Mouse (Mus musculus) hindbrain, embryonic 13.5 days (tissue): Measurements from ENCODE around the gene Rhot2. TPM values are rescaled to one million over a fixed set of nuclear protein-coding genes. Genes with fewer than 3 reads are reported as not detected.

ENCODE experiments used
- ATAC-seq: fragments of 200-750 bp; cut with Nextera tagmentation; 2 replicates; pipeline ENCODE4 v1.8.0; 2017; ENCODE audit warnings: moderate TSS enrichment; ENCODE audit not compliant: low FRiP score
- H3K27ac ChIP-seq: fragments of 300-500 bp; sonication (generic); 2 replicates; pipeline ENCODE4 v1.5.1; 2015; ENCODE audit warnings: inconsistent platforms, mild to moderate bottlenecking, moderate library complexity
- H3K27me3 ChIP-seq: fragments of 300-500 bp; sonication (generic); 2 replicates; pipeline ENCODE4 v1.6.1; 2015; ENCODE audit warnings: mild to moderate bottlenecking, inconsistent platforms
- H3K36me3 ChIP-seq: fragments of 300-500 bp; sonication (generic); 2 replicates; pipeline ENCODE4 v1.6.1; 2015; ENCODE audit warnings: mild to moderate bottlenecking, inconsistent platforms
- H3K4me1 ChIP-seq: fragments of 300-500 bp; sonication (generic); replicated peaks from 2 replicates; pipeline ENCODE4 v1.6.1; 2015; ENCODE audit warnings: inconsistent platforms
- H3K4me2 ChIP-seq: fragments of 300-500 bp; sonication (generic); 2 replicates; pipeline ENCODE4 v1.6.1; 2015; ENCODE audit warnings: inconsistent platforms, mild to moderate bottlenecking, moderate library complexity
- H3K4me3 ChIP-seq: fragments of 300-500 bp; sonication (generic); 2 replicates; pipeline ENCODE4 v1.5.1; 2015; ENCODE audit warnings: mild to moderate bottlenecking, inconsistent platforms
- H3K9ac ChIP-seq: fragments of 300-500 bp; sonication (generic); 2 replicates; pipeline ENCODE4 v1.6.1; 2015; ENCODE audit warnings: mild to moderate bottlenecking, inconsistent platforms
- H3K9me3 ChIP-seq: fragments of 300-500 bp; sonication (generic); 2 replicates; pipeline ENCODE4 v1.6.1; 2016; ENCODE audit warnings: inconsistent platforms
- WGBS: fragments of 180-500 bp; shearing (Covaris S2); methylation state at CpG from one replicate; pipeline ENCODE4 v1.1.7; 2015; 5-methylcytosine and 5-hydroxymethylcytosine counted together
- polyA plus RNA-seq: library from polyadenylated mRNA; unstranded; fragments of >200 nt; fragmentation: Nextera tagmentation; extraction: Ambion mirVana; gene quantifications from 2 replicates; pipeline ENCODE4 v1.2.1, GENCODE M21; 2015

Rhot2 gene
- polyA plus RNA-seq, 1 experiment from 2014 or later = 14.5 TPM

DNA sequence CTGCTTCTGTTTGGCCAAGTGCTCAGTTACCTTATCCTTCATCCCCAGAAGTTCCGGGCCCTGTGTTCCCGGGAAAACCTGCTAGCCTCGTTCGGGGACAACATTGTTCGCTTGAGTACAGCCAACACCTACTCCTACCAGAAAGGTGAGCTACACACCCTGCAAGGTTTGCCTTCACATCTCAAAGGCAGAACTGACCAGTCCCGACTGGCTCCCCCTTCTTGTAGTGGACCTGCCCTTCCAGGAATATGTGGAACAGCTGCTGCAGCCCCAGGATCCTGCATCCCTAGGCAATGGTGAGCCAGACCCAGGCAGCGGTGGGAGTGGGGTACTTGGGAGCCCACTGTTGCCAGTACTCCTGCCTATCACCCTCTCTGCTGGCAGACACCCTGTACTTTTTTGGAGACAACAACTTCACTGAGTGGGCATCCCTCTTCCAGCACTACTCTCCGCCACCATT, 15.1 kb downstream of the Rhot2 start:
- WGBS = 40% methylated on average over 8 of the region's 8 CpGs
- peak overlapping the region; percentile 95 for H3K27ac ChIP-seq
- peak overlapping the region; percentile 67 for H3K4me3 ChIP-seq
- no peak for ATAC-seq
- H3K4me2 ChIP-seq = peak overlapping the region; percentile 92
- peak overlapping the region; percentile 89 for H3K9ac ChIP-seq
- no peaks in the 10 kb centered on the region for H3K9me3 ChIP-seq
- H3K36me3 ChIP-seq = peaks cover 51% of the 10 kb centered on the region
- H3K4me1 ChIP-seq = peaks cover 85% of the 10 kb centered on the region
- no peaks in the 10 kb centered on the region for H3K27me3 ChIP-seq

DNA sequence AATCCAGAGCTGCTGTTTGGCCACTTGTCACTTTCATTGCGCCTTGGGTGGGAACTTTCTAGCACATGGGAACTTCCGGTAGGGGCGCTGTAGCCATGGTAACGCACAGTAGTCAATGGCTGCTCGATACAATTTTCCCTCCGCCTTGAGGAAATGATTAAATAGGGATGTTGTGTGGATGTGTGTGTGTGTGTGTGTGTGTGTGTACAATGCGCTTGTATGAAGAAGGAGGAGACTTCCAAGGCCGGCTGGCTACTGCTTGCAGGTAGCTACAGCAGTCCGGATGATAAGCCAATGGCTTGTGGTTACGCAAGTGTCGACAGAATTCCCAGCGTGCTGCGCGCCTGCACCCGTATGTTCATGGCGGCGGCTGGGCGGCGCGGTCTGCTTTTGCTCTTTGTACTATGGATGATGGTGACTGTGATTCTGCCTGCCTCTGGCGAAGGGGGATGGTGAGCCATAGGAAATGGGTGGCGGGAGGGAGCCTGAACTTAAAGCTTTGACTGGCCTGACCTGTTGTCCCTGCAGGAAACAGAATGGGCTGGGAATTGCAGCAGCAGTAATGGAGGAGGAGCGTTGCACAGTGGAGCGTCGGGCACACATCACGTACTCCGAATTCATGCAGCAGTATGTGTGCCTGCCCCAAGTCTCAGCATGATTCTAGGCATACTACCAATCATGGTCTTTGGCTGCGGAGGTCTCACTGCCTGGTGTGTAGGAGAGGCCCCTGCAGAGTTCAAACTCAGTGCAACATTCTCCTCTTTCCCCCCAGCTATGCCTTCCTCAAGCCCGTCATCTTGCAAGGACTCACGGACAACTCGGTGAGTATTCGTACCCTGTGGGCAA, 15.7 kb downstream of the Rhot2 start, which contains the start of gene Jmjd8:
Gene Jmjd8 (plus strand): TSS at position 156 of the 846 bp plus-strand sequence.
- peak within 1 kb of the TSS; percentile 92 for H3K4me2 ChIP-seq
- 1% methylated on average over 32 of the region's 32 CpGs for WGBS

DNA sequence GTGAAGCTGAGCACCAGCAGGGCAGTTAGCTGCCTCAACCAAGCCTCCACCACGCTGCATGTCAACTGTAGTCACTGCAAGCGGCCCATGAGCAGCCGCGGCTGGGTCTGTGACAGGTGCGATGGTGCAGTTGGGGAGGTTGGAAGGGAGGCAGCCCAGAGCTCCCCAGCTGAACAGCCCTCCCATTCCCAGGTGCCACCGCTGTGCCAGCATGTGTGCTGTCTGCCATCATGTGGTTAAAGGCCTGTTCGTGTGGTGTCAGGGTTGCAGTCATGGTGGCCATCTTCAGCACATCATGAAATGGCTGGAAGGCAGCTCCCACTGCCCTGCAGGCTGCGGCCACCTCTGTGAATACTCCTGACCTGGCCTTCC, 16.4 kb downstream of the Rhot2 start:
- WGBS = 84% methylated on average over 8 of the region's 8 CpGs

More for the DNA sequence above, 15.7 kb downstream of the Rhot2 start, which contains the start of gene Jmjd8:
- Histone ChIP-seq H3K4me1 (peaks cover 85% of the 10 kb centered on the region), H3K27ac (peak within 1 kb of the TSS; percentile 95), H3K9ac (peak within 1 kb of the TSS; percentile 89), H3K9me3 (no peaks in the 10 kb centered on the region), H3K4me3 (peak within 1 kb of the TSS; percentile 67), H3K27me3 (no peaks in the 10 kb centered on the region), H3K36me3 (peaks cover 51% of the 10 kb centered on the region)
- peak; percentile 60 for ATAC-seq

DNA sequence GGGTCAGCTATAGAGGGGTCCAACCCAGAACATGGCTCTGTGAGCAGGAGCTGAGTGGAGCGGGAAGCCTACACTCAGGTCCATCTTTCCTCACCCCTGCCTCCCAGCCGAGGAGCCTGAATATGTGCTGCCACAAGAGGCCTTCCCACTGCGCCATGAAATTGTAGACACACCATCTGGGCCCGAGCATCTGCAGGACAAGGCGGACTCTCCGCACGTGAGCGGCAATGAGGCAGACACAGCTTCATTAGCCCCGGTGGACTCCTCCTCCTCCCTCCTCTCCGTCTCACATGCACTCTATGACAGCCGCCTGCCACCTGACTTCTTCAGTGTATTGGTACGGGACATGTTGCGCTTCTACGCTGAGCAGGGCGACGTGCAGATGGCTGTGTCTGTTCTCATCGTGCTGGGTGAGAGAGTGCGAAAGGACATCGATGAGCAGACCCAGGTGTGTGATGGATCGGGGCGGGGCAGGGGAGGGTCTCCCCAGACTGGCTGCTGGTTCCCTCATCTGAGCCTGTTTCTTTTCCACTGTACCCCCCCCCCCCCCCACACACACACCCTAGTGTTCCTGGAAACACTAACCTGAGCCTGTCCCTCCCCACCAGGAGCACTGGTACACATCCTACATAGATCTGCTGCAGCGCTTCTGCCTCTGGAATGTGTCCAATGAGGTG, 17.0 kb downstream of the Rhot2 start:
- Histone ChIP-seq H3K36me3 (peaks cover 51% of the 10 kb centered on the region), H3K9me3 (no peaks in the 10 kb centered on the region), H3K4me2 (peak overlapping the region; percentile 92; the same call in 1 of the 2 replicates), H3K4me3 (no peak overlapping the region), H3K9ac (peak overlapping the region; percentile 89), H3K27me3 (no peaks in the 10 kb centered on the region), H3K4me1 (peaks cover 85% of the 10 kb centered on the region), H3K27ac (no peak overlapping the region; the same call in 1 of the 2 replicates)
- ATAC-seq = no peak
- 87% methylated on average over 22 of the region's 22 CpGs for WGBS

More for the DNA sequence above, 16.4 kb downstream of the Rhot2 start:
- Histone ChIP-seq H3K4me1 (peaks cover 82% of the 10 kb centered on the region), H3K27ac (peak overlapping the region; percentile 95), H3K27me3 (no peaks in the 10 kb centered on the region), H3K4me2 (peak overlapping the region; percentile 92), H3K36me3 (peaks cover 51% of the 10 kb centered on the region), H3K9me3 (no peaks in the 10 kb centered on the region), H3K9ac (peak overlapping the region; percentile 89), H3K4me3 (peak overlapping the region; percentile 67)
- ATAC-seq = no peak

DNA sequence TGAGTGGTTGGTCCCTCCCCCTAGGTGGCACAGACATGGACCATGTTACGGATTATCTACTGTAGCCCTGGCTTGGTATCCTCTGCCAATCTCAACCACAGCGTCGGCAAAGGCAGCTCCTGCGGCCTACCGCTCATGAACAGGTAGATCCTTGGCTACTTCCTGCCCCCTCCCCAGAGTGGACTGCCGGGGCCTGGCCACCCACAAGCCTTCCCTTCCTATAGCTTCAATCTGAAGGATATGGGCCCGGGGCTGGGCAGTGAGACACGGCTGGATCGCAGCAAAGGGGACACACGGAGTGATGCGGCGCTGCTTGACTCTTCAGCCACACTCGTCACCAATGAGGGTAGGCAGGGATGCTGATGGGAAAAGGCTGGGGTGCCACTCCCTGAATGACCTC, 17.6 kb downstream of the Rhot2 start:
- peaks cover 82% of the 10 kb centered on the region for H3K4me1 ChIP-seq
- no peaks in the 10 kb centered on the region for H3K9me3 ChIP-seq
- no peak overlapping the region for H3K27ac ChIP-seq
- WGBS = 97% methylated on average over 13 of the region's 13 CpGs
- no peaks in the 10 kb centered on the region for H3K27me3 ChIP-seq
- no peak for ATAC-seq
- peaks cover 51% of the 10 kb centered on the region for H3K36me3 ChIP-seq
- H3K4me3 ChIP-seq = no peak overlapping the region
- 0 out of 2 replicates have a peak overlapping the region, but pooled peaks have one; percentile 13 for H3K9ac ChIP-seq
- no peak overlapping the region for H3K4me2 ChIP-seq

DNA sequence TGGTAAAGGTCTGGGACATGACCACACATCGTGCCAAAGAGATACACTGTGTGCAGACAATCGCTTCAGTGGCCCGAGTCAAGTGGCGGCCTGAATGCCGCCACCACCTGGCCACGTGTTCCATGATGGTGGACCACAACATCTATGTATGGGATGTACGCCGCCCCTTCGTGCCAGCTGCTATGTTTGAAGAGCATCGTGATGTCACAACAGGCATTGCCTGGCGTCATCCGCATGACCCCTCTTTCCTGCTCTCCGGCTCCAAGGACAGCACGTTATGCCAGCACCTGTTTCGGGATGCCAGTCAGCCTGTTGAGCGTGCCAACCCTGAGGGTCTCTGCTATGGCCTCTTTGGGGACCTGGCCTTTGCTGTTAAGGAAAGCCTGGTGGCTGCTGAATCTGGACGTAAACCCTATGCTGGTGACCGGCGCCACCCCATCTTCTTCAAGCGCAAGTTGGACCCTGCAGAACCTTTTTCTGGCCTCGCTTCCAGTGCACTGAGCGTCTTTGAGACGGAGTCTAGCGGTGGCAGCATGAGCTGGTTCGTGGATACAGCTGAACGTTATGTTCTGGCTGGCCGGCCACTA, 18.6 kb downstream of the Rhot2 start:
- H3K27ac ChIP-seq = no peak overlapping the region
- H3K9ac ChIP-seq = 0 out of 2 replicates have a peak overlapping the region, but pooled peaks have one; percentile 8
- no peak for ATAC-seq
- peaks cover 44% of the 10 kb centered on the region for H3K36me3 ChIP-seq
- no peak overlapping the region for H3K4me2 ChIP-seq
- peaks cover 73% of the 10 kb centered on the region for H3K4me1 ChIP-seq
- WGBS = 96% methylated on average over 27 of the region's 27 CpGs
- H3K9me3 ChIP-seq = no peaks in the 10 kb centered on the region
- H3K27me3 ChIP-seq = no peaks in the 10 kb centered on the region
- no peak overlapping the region for H3K4me3 ChIP-seq

DNA sequence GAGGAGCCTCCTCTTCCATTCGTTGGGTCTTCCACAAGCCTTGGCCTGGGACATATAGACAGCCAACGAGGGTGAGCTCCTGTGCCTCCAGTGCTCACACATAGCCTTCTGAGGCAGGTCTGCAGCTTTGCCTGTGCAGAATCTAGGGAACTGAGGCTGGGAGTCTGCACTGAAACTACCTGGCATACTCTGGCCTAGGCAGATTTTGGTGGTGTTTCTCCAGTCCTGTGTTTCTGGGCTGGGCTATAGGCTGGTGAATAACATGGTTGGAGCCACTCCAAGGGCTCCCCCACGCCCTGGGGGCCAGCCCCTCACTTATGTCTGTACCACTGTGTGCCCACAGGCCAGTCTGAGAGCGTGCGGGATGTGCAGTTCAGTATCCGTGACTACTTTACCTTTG, 19.3 kb downstream of the Rhot2 start:
- peaks cover 2% of the 10 kb centered on the region; the same call in 1 of the 2 replicates for H3K27me3 ChIP-seq
- H3K9ac ChIP-seq = 0 out of 2 replicates have a peak overlapping the region, but pooled peaks have one; percentile 8
- H3K27ac ChIP-seq = no peak overlapping the region
- H3K36me3 ChIP-seq = peaks cover 38% of the 10 kb centered on the region
- ATAC-seq = no peak
- peak overlapping the region; percentile 92; the same call in 1 of the 2 replicates for H3K4me2 ChIP-seq
- no peaks in the 10 kb centered on the region for H3K9me3 ChIP-seq
- H3K4me1 ChIP-seq = peaks cover 66% of the 10 kb centered on the region
- 90% methylated on average over 6 of the region's 6 CpGs for WGBS
- no peak overlapping the region for H3K4me3 ChIP-seq

DNA sequence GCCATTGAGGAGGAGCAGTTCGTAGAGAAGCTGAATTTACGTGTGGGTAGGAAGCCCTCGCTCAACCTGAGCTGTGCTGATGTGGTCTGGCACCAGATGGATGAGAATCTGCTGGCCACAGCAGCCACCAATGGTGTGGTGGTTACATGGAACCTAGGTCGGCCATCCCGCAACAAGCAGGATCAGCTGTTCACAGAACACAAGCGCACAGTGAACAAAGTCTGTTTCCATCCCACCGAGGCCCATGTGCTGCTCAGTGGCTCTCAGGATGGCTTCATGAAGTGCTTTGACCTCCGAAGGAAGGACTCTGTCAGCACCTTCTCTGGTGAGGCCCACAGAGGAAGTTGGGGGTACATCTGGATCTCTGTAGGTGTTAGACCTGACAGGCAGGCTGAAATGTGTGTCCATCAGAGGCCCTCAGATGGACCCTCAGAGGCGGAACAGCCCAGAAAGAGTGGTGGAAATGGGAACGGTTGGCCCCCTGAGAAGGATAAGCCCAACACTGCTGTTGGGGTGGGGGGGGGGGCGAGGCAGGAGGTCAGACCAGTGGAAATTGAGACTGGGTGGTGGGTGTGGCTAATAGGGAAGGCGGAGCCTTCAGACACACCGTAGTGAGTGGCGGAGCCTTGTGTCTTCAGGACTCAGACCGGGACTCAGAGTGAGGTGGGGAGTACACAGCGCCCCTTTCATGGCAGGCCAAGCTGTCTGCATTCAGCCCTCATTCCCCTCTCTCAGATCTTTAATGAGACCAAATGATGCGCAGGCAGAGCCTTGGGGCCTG, 20.1 kb downstream of the Rhot2 start:
- H3K4me1 ChIP-seq = peaks cover 58% of the 10 kb centered on the region
- H3K27ac ChIP-seq = no peak overlapping the region
- no peak for ATAC-seq

DNA sequence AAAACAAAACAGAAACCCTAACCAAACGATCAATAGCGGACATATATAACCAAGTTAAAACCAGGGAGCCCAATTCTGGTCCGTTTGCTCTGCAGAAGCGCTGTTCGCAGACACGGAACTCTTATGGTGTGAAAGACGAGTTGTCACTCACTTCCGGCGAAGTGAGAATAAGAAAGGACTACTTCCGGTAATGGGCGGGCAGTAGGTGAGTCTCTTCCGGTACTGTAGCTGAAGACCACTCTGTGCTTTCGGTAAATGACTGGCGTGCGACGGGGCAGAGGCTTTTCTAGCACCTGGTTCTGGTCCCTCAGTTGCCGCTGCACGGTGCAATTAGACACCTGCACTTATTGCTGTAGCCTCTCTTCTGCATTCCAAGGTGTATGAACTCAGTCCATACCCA, 21.2 kb downstream of the Rhot2 start, which contains the start of gene Wdr24:
Gene Wdr24 (plus strand): TSS at position 176 of the 400 bp plus-strand sequence.
- ATAC-seq = peak; percentile 56; the same call in 1 of the 2 replicates
- peaks cover 55% of the 10 kb centered on the region for H3K4me1 ChIP-seq
- WGBS = under 1% methylated on average over 18 of the region's 18 CpGs

More for the DNA sequence above, 20.1 kb downstream of the Rhot2 start:
- 76% methylated on average over 17 of the region's 17 CpGs for WGBS
- H3K4me2 ChIP-seq = peak overlapping the region; percentile 92
- no peaks in the 10 kb centered on the region for H3K9me3 ChIP-seq
- peaks cover 38% of the 10 kb centered on the region for H3K36me3 ChIP-seq
- H3K9ac ChIP-seq = peak overlapping the region; percentile 87
- peak overlapping the region; percentile 61 for H3K4me3 ChIP-seq
- H3K27me3 ChIP-seq = peaks cover 9% of the 10 kb centered on the region

DNA sequence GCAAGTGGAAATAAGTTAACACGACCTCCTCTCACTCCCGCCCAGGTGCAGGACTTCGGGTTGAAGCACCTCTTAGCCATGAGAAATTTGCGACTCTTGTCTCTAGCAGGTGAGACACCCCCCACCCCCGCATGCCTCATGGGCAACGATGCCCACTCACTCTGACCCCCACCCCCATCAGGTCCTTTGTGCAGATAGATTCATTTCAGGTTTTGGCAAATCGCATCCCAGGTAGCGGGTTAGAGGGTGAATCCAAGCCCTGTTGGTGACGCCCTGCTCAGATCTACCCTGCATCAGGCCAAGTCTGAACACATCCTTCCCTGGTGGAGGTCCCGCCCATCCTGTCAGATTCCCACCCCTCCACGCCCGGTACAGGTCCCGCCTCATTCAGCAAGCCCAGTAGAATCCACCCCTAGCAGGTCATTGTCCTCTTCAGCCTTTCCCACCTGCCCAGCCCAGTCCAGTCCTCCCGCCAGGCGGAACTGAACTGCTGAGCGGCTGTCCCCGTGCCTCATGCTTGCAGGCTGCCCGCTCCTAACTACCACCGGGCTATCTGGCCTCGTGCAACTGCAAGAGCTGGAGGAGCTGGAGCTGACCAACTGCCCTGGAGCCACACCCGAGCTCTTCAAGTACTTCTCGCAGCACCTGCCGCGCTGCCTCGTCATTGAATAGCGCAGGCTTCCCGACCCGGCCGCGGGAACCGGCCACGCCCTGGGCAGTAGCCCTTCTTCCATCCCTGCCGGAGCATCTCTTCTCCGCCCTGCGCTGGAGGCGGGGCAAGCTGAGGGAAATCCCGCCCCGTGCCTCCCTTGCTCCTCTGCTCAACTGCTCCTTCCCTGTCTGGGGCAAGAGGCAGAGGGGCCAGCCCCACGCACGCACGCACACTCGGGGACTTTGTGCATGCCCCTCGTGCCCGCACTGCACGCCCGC, 25.5 kb downstream of the Rhot2 start:
- Histone ChIP-seq H3K9me3 (no peaks in the 10 kb centered on the region), H3K4me1 (peaks cover 12% of the 10 kb centered on the region), H3K27me3 (peaks cover 36% of the 10 kb centered on the region), H3K4me2 (no peak overlapping the region), H3K9ac (no peak overlapping the region), H3K36me3 (peaks cover 44% of the 10 kb centered on the region), H3K4me3 (no peak overlapping the region), H3K27ac (no peak overlapping the region)
- no peak for ATAC-seq
- WGBS = 9% methylated on average over 46 of the region's 46 CpGs

More for the DNA sequence above, 21.2 kb downstream of the Rhot2 start, which contains the start of gene Wdr24:
- peak within 1 kb of the TSS; percentile 92 for H3K4me2 ChIP-seq
- H3K9me3 ChIP-seq = no peaks in the 10 kb centered on the region
- H3K27me3 ChIP-seq = peaks cover 20% of the 10 kb centered on the region
- peak within 1 kb of the TSS; percentile 87 for H3K9ac ChIP-seq
- peaks cover 48% of the 10 kb centered on the region for H3K36me3 ChIP-seq
- peak within 1 kb of the TSS; percentile 61 for H3K4me3 ChIP-seq
- H3K27ac ChIP-seq = peak within 1 kb of the TSS; percentile 66
